Mouse (Mus musculus) frontal cortex, adult (tissue): ENCODE measurements at regions not wholly inside any gene's neighbourhood (a gene's known extent, or its start where the extent isn't known, plus 50 kb on each side); places are given as distances from the start of the nearest gene placed in this dataset.

Source experiments
- ATAC-seq: cut with Nextera tagmentation; 2 replicates; pipeline ENCODE4 v1.9.2; 2017; ENCODE audit warnings: mild to moderate bottlenecking, moderate library complexity, mixed read lengths; ENCODE audit not compliant: low TSS enrichment

DNA sequence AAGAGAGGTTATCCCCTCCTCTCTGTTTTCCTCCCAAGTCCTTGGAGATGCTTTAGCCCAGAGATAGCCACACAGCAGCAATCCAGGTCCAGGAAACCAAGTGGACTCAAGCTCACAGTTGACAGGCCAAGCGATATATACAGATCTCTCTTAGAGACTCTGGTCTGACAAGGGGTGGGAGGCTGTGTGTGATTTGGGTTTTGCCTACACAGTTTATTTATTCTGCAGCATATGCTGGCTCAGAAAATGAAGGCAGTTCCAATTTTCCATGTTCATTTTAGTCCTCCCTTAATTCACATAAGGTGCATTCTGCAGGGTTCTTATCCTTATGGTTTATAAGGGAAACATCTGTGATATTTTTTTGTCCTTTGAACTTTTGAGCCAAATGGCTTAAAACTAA is 595.0 kb upstream of the Apob start:
- ATAC-seq = peak; percentile 93

DNA sequence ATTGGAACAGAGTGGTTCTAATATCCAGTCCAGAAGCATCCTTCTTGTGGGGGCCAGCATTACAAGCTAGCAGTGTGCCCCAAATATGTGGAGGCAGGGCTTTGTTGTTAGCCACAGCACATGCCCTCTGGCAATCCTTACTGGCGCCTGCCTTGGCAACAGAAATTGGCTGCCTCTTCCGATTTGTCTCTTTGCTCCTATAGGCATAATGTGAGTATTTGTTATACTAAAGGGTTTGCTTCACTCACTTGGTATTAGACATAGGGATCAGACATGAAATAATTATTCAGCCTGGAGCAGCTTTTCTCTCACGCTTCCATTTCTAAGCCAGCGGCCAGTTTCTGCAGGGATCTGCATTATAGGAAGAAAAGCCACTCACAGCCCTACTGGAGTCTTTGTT is 573.6 kb upstream of the Apob start:
- no peak for ATAC-seq

- peak; percentile 70; the same call in 1 of the 2 replicates for ATAC-seq
Measured at GRCm38 (mm10) chr12:7411810-7412209, 565.6 kb upstream of the Apob start.

- ATAC-seq = no peak
Measured at GRCm38 (mm10) chr12:7420276-7420675, 557.2 kb upstream of the Apob start.

GRCm38 (mm10) chr12:7421826-7422540 is 555.5 kb upstream of the Apob start:
- ATAC-seq = peak; percentile 92

GRCm38 (mm10) chr12:7430981-7431380 is 546.5 kb upstream of the Apob start:
- peak; percentile 94 for ATAC-seq

DNA sequence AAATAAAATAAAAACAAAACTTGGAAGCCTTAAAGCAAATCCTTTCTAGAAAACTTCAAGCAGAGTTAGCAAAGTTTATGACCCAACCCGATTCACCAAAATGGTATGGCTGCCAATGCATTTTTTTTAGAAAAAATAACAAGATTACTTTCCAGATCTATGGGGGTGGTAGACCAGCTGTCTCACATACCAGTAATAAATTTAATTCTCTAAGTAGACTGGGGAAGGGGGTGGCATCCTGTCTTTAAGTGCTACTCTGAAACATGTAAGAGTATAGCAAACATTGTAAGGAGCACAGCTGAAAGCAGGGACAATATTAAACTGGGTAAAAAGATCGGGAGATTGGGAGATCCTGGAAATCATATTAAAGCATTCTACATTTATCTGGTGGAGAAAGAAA is 532.2 kb upstream of the Apob start:
- ATAC-seq = peak; percentile 95

DNA sequence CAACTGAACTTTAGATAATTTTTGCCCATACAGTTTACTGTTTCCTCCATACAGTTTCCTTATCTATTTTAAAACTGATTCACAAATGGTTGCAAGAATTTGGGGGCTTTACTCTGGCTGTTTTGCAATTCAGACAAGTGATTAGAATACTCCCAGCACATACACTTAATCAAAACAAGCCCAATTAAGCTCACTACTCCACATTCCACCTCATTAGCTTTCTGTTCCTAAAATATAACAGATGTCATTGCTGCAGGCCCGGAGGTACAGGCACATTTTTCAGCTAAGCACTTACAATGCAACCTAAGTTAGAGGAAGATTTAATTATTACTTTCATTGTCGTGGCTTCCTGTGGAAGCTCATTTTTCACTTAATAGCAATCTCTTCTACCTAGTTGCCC is 526.9 kb upstream of the Apob start:
- no peak for ATAC-seq

DNA sequence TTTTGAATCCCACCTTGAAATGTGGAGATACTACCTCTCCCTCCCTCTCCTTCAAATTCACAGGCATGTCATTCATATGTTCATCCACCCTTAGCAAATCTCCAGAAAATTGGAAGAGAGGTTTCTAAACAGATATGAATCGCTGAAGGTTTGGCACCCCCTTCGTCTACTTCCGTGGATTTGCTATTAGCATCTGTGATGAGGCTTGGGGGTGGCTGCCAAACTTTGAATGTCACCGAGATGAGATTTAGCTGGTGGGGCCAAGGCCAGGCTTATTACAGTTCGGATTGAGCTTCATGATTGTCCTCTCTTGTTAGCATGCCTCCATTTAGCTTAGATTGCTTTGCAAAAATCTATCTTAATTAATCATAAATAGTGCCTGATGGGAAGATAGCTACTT is 520.4 kb upstream of the Apob start:
- no peak for ATAC-seq

DNA sequence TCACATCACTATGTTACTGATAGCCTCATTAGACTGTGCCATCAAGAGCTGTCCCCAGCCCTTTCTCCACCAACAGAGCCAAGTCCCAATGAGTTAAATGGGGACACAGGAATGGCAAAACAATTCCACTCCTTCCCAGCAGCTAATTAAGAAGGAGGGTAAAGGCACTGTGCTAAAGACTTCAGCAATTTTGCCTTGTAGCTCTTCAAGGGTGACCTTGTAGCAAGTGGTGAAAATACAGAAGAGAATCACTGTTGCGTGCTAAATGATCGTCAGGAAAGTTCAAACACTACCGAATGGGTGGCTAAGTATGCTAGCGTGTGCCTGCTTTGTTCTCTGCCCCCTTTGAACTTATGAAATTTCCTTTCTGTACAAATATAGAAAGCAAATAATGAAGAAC is 519.9 kb upstream of the Apob start:
- no peak for ATAC-seq

GRCm38 (mm10) chr12:7464947-7465346 is 512.5 kb upstream of the Apob start:
- ATAC-seq = peak; percentile 41; the same call in 1 of the 2 replicates

DNA sequence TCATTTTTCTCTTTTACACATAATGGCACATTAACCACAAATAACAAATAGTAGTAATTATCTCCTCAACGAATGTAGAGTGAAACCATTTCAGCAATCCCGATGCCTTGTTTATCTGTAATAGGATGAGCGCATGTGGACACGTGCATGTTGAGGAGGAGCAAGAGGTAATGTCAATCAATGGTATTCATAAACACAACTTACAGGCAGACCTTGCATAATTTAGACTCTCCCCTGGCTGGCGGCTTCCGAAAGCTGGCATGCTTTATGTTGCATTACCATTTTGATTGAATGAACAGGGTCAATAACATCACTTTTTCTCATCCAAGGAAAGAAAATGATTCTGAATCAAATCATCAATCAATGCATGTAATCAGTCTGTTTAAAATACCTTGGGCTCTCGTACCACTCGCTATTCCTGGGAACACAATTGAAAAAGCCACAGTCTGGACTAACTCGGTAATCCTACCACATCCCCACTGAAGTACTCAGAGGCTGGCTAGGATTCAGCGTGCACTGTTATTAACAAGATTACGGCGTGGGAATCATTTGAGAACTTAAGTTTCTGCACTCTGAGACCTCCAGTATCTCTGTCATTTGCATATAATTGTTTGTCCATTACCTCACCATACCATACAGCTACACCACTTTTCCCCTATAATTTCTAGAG is 464.7 kb upstream of the Apob start:
- ATAC-seq = no peak

- ATAC-seq = no peak
Measured at GRCm38 (mm10) chr12:7537389-7537788, 440.1 kb upstream of the Apob start.

DNA sequence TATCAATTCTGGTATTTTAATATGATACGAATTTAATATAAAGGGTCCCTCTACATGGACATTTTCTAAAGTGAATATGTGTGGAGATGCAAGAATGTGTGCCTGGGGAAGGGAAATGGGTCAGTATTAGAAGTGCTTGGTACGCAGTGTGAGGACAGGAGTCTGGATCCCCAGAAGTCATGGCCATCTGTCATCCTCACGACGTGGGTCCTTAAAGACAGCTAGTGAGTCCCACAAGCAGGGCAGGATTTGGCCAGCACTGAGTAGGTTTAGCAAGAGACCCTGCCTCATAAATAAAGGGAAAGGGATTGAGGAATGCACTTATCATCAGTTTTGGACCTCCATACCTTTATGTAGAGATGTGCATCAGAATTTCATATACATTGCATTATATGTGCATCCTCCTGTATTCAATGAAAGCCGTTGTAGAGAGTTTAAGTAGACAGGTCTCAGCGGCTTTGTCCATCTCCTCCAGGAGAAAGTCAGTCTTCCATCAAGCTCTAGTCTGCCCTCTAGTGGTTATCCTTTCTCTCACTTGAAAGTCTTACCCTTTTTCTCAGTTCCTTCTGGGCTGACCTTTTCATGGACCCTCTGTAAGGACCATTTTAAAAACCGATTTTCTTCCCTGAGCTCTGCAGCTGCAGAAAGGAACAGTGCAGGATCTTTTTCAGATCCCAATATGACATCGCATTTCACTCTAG is 434.0 kb upstream of the Apob start:
- peak; percentile 88 for ATAC-seq

- ATAC-seq = no peak
Measured at GRCm38 (mm10) chr12:7548759-7549158, 428.7 kb upstream of the Apob start.

- no peak for ATAC-seq
Measured at GRCm38 (mm10) chr12:7560245-7560644, 417.2 kb upstream of the Apob start.

DNA sequence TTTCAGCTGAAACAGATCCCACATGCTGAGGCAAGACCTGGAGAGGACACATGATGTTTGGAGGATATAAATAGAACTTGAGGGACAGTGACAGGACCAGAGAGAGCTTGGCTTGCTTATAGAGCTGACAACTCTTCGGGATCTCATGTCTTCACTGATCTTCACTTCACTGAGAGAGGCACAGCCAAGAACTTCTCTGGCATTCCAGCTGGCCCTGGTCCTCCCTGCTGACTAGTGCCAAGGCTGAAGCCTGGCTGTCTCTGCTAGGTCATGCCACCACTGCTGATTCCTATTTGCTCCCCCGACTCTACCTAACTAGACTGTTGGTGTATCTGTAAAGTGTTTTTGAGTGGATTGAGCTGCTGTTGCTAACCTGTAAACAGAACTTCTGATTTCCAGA is 401.4 kb upstream of the Apob start:
- ATAC-seq = no peak

GRCm38 (mm10) chr12:7587501-7587900 is 389.9 kb upstream of the Apob start:
- ATAC-seq = no peak

- ATAC-seq = no peak
Measured at GRCm38 (mm10) chr12:7611272-7612092, 366.0 kb upstream of the Apob start.

DNA sequence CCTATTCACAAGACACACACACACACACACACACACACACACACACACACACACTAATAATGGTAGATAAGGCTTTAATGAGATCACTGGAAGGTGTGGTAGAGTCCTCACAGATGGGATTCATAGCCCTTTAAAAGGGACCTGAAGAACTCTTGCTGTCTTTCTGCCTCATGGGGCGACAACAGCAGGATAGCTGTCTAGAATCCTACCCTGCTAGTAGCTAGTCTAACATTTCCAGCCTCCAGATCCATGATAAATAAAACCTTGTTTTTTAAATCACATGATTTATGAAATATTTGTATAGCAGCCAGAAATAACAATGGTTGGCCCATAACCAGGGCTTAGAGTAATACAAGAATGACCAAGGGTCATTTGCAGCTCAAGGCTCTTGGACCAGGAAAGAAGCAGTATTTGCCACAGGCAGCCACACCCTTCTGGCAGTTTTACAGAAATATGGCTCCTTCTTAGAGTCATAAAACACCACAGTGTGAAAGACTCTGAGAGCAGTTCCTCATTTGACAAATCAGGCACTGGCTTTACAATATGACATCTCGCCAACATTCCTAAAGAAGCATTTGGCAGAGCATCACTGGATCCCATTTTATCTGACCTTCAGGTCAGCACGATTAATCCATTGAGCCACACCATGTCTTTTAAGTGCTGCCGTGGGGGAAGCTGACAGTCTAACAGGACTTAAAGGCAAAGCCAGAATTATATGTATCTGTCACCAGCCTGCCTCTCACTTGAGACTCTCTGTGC is 340.9 kb upstream of the Apob start:
- no peak for ATAC-seq

GRCm38 (mm10) chr12:7637629-7638028 is 339.8 kb upstream of the Apob start:
- ATAC-seq = no peak
